In genomic region chr8:70467907-70468306, GRCm38 (mm10) we compare ENCODE assay signal across 24 mouse cellular contexts. TPM values are rescaled to one million over a fixed set of nuclear protein-coding genes. Genes with fewer than 3 reads are reported as not detected.
DNase-seq lines count a peak whose midpoint lies in the region; ATAC-seq lines count a peak whose summit lies in the region.
"Had no signal": no experiment of that assay in that cellular context is flagged by ENCODE, and none has a peak within 500 bp of the region (broad histone marks: within the 10 kb centered on the region; RNA-seq: fewer than 3 reads in every experiment).

No protein-coding gene starts in this region.

- DNase-seq in heart, adult 11 months, result peak; percentile 92
- no peak for DNase-seq in heart, postnatal 36 days
- no peak for DNase-seq in heart, adult 8-10 months (ENCODE audit: low spot score)
- DNase-seq in limb, embryonic 10.5 days (ENCODE audit: low spot score), result no peak
- peak; percentile 37 for DNase-seq in midbrain, embryonic 11.5 days (ENCODE audit: low spot score, missing footprints)
- DNase-seq in midbrain, embryonic 14.5 days, result no peak
- DNase-seq: adrenal gland, postnatal 14 days; cerebellum, adult 11-12 months; cerebellum, adult 9-10 months; cerebellum, postnatal 25 days; forebrain, postnatal 0 days had no signal

- H3K4me2 ChIP-seq in heart, embryonic 12.5 days, result no peak overlapping the region
- H3K4me2 ChIP-seq in limb, embryonic 15.5 days, result no peak overlapping the region
- H3K4me2 ChIP-seq in midbrain, embryonic 11.5 days, result no peak overlapping the region
- H3K4me2 ChIP-seq in midbrain, embryonic 14.5 days (ENCODE audit: low read length), result no peak overlapping the region
- H3K4me2 ChIP-seq: forebrain, embryonic 13.5 days; heart, embryonic 13.5 days; hindbrain, embryonic 13.5 days had no signal

- 55% methylated on average over 1 of the region's 1 CpGs for WGBS in heart, embryonic 12.5 days
- WGBS in limb, embryonic 15.5 days, result 52% methylated on average over 1 of the region's 1 CpGs
- WGBS in limb, embryonic 10.5 days, result 67% methylated on average over 1 of the region's 1 CpGs
- WGBS in midbrain, embryonic 11.5 days, result 88% methylated on average over 1 of the region's 1 CpGs
- 79% methylated on average over 1 of the region's 1 CpGs for WGBS in midbrain, embryonic 14.5 days

- H3K27me3 ChIP-seq in heart, embryonic 12.5 days (replicated peaks), result no peaks in the 10 kb centered on the region
- no peaks in the 10 kb centered on the region for H3K27me3 ChIP-seq in limb, embryonic 15.5 days
- no peaks in the 10 kb centered on the region for H3K27me3 ChIP-seq in limb, embryonic 10.5 days (ENCODE audit: low read depth, poor library complexity, severe bottlenecking)
- no peaks in the 10 kb centered on the region for H3K27me3 ChIP-seq in midbrain, embryonic 11.5 days (ENCODE audit: control insufficient read depth, insufficient read depth, low read length)
- no peaks in the 10 kb centered on the region for H3K27me3 ChIP-seq in midbrain, embryonic 14.5 days (ENCODE audit: control insufficient read depth, insufficient read depth, low read length)
- H3K27me3 ChIP-seq: CH12.LX; forebrain, embryonic 13.5 days; heart, embryonic 13.5 days; hindbrain, embryonic 13.5 days; Patski had no signal

- peaks cover 8% of the 10 kb centered on the region; the same call in 1 of the 2 replicates for H3K36me3 ChIP-seq in heart, embryonic 12.5 days
- peaks cover 11% of the 10 kb centered on the region for H3K36me3 ChIP-seq in limb, embryonic 15.5 days
- H3K36me3 ChIP-seq in limb, embryonic 10.5 days, result peaks cover 25% of the 10 kb centered on the region
- H3K36me3 ChIP-seq in midbrain, embryonic 11.5 days (ENCODE audit: control insufficient read depth, insufficient read depth, low read length), result no peaks in the 10 kb centered on the region
- H3K36me3 ChIP-seq in midbrain, embryonic 14.5 days (ENCODE audit: control insufficient read depth, insufficient read depth, low read length), result peaks cover 4% of the 10 kb centered on the region; the same call in 1 of the 2 replicates

- H3K27ac ChIP-seq in heart, embryonic 12.5 days (ENCODE audit: poor library complexity, severe bottlenecking), result no peak overlapping the region
- 0 out of 2 replicates have a peak overlapping the region, but pooled peaks have one; percentile 1 for H3K27ac ChIP-seq in limb, embryonic 15.5 days
- H3K27ac ChIP-seq in limb, embryonic 10.5 days, result no peak overlapping the region
- H3K27ac ChIP-seq in midbrain, embryonic 11.5 days (ENCODE audit: low read depth, low read length), result no peak overlapping the region
- no peak overlapping the region for H3K27ac ChIP-seq in midbrain, embryonic 14.5 days (replicated peaks; ENCODE audit: low read depth, low read length)
- H3K27ac ChIP-seq: forebrain, embryonic 13.5 days; heart, embryonic 13.5 days had no signal

- H3K4me3 ChIP-seq in heart, embryonic 12.5 days, result no peak overlapping the region
- H3K4me3 ChIP-seq in limb, embryonic 15.5 days, result no peak overlapping the region
- H3K4me3 ChIP-seq in limb, embryonic 10.5 days, result no peak overlapping the region
- no peak overlapping the region for H3K4me3 ChIP-seq in midbrain, embryonic 11.5 days (ENCODE audit: low read depth, low read length)
- no peak overlapping the region for H3K4me3 ChIP-seq in midbrain, embryonic 14.5 days (replicated peaks; ENCODE audit: low read depth, low read length)
- H3K4me3 ChIP-seq: forebrain, embryonic 13.5 days; heart, embryonic 13.5 days; hindbrain, embryonic 13.5 days had no signal

- intact Hi-C loops in heart, postnatal 36 days (cut with DNase I), result no loop called here

- no peak overlapping the region for H3K9ac ChIP-seq in heart, embryonic 12.5 days
- H3K9ac ChIP-seq in limb, embryonic 15.5 days, result no peak overlapping the region
- H3K9ac ChIP-seq in midbrain, embryonic 11.5 days (ENCODE audit: low read length), result no peak overlapping the region
- no peak overlapping the region for H3K9ac ChIP-seq in midbrain, embryonic 14.5 days (replicated peaks; ENCODE audit: low read length)
- H3K9ac ChIP-seq: forebrain, embryonic 13.5 days; forebrain, postnatal 0 days; hindbrain, embryonic 13.5 days had no signal

- H3K9me3 ChIP-seq in heart, embryonic 12.5 days (replicated peaks), result no peaks in the 10 kb centered on the region
- no peaks in the 10 kb centered on the region for H3K9me3 ChIP-seq in limb, embryonic 15.5 days
- H3K9me3 ChIP-seq in limb, embryonic 10.5 days (replicated peaks), result no peaks in the 10 kb centered on the region
- H3K9me3 ChIP-seq in midbrain, embryonic 11.5 days (ENCODE audit: control insufficient read depth, low read length), result no peaks in the 10 kb centered on the region
- H3K9me3 ChIP-seq in midbrain, embryonic 14.5 days (ENCODE audit: control insufficient read depth, low read length), result no peaks in the 10 kb centered on the region
- H3K9me3 ChIP-seq: forebrain, embryonic 13.5 days; heart, embryonic 13.5 days; hindbrain, embryonic 13.5 days had no signal

- peaks cover 53% of the 10 kb centered on the region for H3K4me1 ChIP-seq in heart, embryonic 12.5 days (replicated peaks)
- H3K4me1 ChIP-seq in limb, embryonic 15.5 days, result peaks cover 47% of the 10 kb centered on the region
- H3K4me1 ChIP-seq in limb, embryonic 10.5 days, result peaks cover 37% of the 10 kb centered on the region
- H3K4me1 ChIP-seq in midbrain, embryonic 11.5 days (ENCODE audit: control insufficient read depth, insufficient read depth, low read length), result no peaks in the 10 kb centered on the region
- no peaks in the 10 kb centered on the region for H3K4me1 ChIP-seq in midbrain, embryonic 14.5 days (ENCODE audit: control insufficient read depth, insufficient read depth, low read length)

- ATAC-seq in heart, embryonic 12.5 days (ENCODE audit: insufficient number of reproducible peaks, low FRiP score), result peak; percentile 17; the same call in 1 of the 2 replicates
- no peak for ATAC-seq in limb, embryonic 15.5 days (ENCODE audit: insufficient number of reproducible peaks, low FRiP score, low TSS enrichment, low read depth)
- no peak for ATAC-seq in midbrain, embryonic 11.5 days (ENCODE audit: low FRiP score)
- no peak for ATAC-seq in midbrain, embryonic 14.5 days (ENCODE audit: low FRiP score, low TSS enrichment)
- ATAC-seq: activated CD4-positive, CD25-positive, alpha-beta regulatory T cell, adult 4 months; forebrain, embryonic 13.5 days; forebrain, postnatal 0 days; hindbrain, postnatal 0 days; Patski had no signal

RNA-seq across cellular contexts. Expression of gene Klhl26, which starts 8.9 kb away (rescaled TPM):
- 1 to 10 TPM; 8.1 to 9.4 TPM for total RNA-seq in heart, postnatal 36 days (2021)
- 12.6 and 14.0 TPM in 2 replicates for polyA plus RNA-seq in heart, embryonic 12.5 days (2016; fragmentation: Nextera tagmentation; extraction: Ambion mirVana)
- total RNA-seq in heart, adult 8-10 months (2022), result 1 to 10 TPM; 8.1 to 9.3 (median 8.4) TPM
- 27.9 and 28.2 TPM in 2 replicates for polyA plus RNA-seq in limb, embryonic 15.5 days (2015; fragmentation: Nextera tagmentation; extraction: Ambion mirVana)
- 24.1 and 29.0 TPM in 2 replicates for polyA plus RNA-seq in limb, embryonic 10.5 days (2016; fragmentation: Nextera tagmentation; extraction: Ambion mirVana)
- 12.6 and 13.1 TPM in 2 replicates for polyA plus RNA-seq in midbrain, embryonic 11.5 days (2014; fragmentation: Nextera tagmentation; extraction: Ambion mirVana)
- polyA plus RNA-seq in midbrain, embryonic 14.5 days (2014; fragmentation: Nextera tagmentation; extraction: Ambion mirVana), result 24.2 and 27.2 TPM in 2 replicates

RNA-seq across cellular contexts. Expression of gene Tmem59l, which starts 19.3 kb away (rescaled TPM):
- total RNA-seq in heart, postnatal 36 days (2021), result not detected
- polyA plus RNA-seq in heart, embryonic 12.5 days (2016; fragmentation: Nextera tagmentation; extraction: Ambion mirVana), result 0.22 and 0.33 TPM in 2 replicates
- not detected for total RNA-seq in heart, adult 8-10 months (2022)
- 6.9 and 9.6 TPM in 2 replicates for polyA plus RNA-seq in limb, embryonic 15.5 days (2015; fragmentation: Nextera tagmentation; extraction: Ambion mirVana)
- 22.4 and 23.7 TPM in 2 replicates for polyA plus RNA-seq in limb, embryonic 10.5 days (2016; fragmentation: Nextera tagmentation; extraction: Ambion mirVana)
- polyA plus RNA-seq in midbrain, embryonic 11.5 days (2014; fragmentation: Nextera tagmentation; extraction: Ambion mirVana), result 12.3 TPM in 2 replicates
- 104 and 143 TPM in 2 replicates for polyA plus RNA-seq in midbrain, embryonic 14.5 days (2014; fragmentation: Nextera tagmentation; extraction: Ambion mirVana)
- total RNA-seq: CH12.LX; gastrocnemius, adult 18-20 months; gastrocnemius, postnatal 25 days had no signal
- polyA plus RNA-seq: heart, postnatal 0 days had no signal

RNA-seq across cellular contexts. Expression of gene Crlf1, which starts 25.1 kb away (rescaled TPM):
- total RNA-seq in heart, postnatal 36 days (2021), result under 1 TPM; 0.39 to 0.62 TPM
- polyA plus RNA-seq in heart, embryonic 12.5 days (2016; fragmentation: Nextera tagmentation; extraction: Ambion mirVana), result 1.00 and 1.8 TPM in 2 replicates
- under 1 TPM in 2 of 4 experiments, not detected in 2; 0.57 to 0.97 TPM for total RNA-seq in heart, adult 8-10 months (2022)
- polyA plus RNA-seq in limb, embryonic 15.5 days (2015; fragmentation: Nextera tagmentation; extraction: Ambion mirVana), result 91.2 and 97.7 TPM in 2 replicates
- polyA plus RNA-seq in limb, embryonic 10.5 days (2016; fragmentation: Nextera tagmentation; extraction: Ambion mirVana), result 79.8 and 126 TPM in 2 replicates
- polyA plus RNA-seq in midbrain, embryonic 11.5 days (2014; fragmentation: Nextera tagmentation; extraction: Ambion mirVana), result 0.23 and 0.90 TPM in 2 replicates
- 2.1 and 3.0 TPM in 2 replicates for polyA plus RNA-seq in midbrain, embryonic 14.5 days (2014; fragmentation: Nextera tagmentation; extraction: Ambion mirVana)
- total RNA-seq: adrenal gland, postnatal 14 days; hematopoietic stem cell, adult 5-6 weeks had no signal
- polyA plus RNA-seq: activated CD4-positive, CD25-positive, alpha-beta regulatory T cell, adult 4 months had no signal

RNA-seq across cellular contexts. Expression of gene Crtc1, which starts 28.5 kb away (rescaled TPM):
- 1 to 10 TPM; 8.2 to 9.8 TPM for total RNA-seq in heart, postnatal 36 days (2021)
- polyA plus RNA-seq in heart, embryonic 12.5 days (2016; fragmentation: Nextera tagmentation; extraction: Ambion mirVana), result 14.9 and 15.0 TPM in 2 replicates
- total RNA-seq in heart, adult 8-10 months (2022), result 1 to 10 TPM; 7.5 to 9.8 (median 7.6) TPM
- polyA plus RNA-seq in limb, embryonic 15.5 days (2015; fragmentation: Nextera tagmentation; extraction: Ambion mirVana), result 22.2 and 22.4 TPM in 2 replicates
- polyA plus RNA-seq in limb, embryonic 10.5 days (2016; fragmentation: Nextera tagmentation; extraction: Ambion mirVana), result 20.1 and 23.2 TPM in 2 replicates
- 11.8 and 12.9 TPM in 2 replicates for polyA plus RNA-seq in midbrain, embryonic 11.5 days (2014; fragmentation: Nextera tagmentation; extraction: Ambion mirVana)
- polyA plus RNA-seq in midbrain, embryonic 14.5 days (2014; fragmentation: Nextera tagmentation; extraction: Ambion mirVana), result 43.9 and 51.7 TPM in 2 replicates

RNA-seq across cellular contexts. Expression of gene Rex1bd, which starts 38.6 kb away (rescaled TPM):
- 100 to 1,000 TPM; 109 to 113 TPM for total RNA-seq in heart, postnatal 36 days (2021)
- 115 TPM in 2 replicates for polyA plus RNA-seq in heart, embryonic 12.5 days (2016; fragmentation: Nextera tagmentation; extraction: Ambion mirVana)
- 100 to 1,000 TPM; 118 to 133 (median 124) TPM for total RNA-seq in heart, adult 8-10 months (2022)
- 136 and 149 TPM in 2 replicates for polyA plus RNA-seq in limb, embryonic 15.5 days (2015; fragmentation: Nextera tagmentation; extraction: Ambion mirVana)
- polyA plus RNA-seq in limb, embryonic 10.5 days (2016; fragmentation: Nextera tagmentation; extraction: Ambion mirVana), result 126 and 143 TPM in 2 replicates
- polyA plus RNA-seq in midbrain, embryonic 11.5 days (2014; fragmentation: Nextera tagmentation; extraction: Ambion mirVana), result 126 and 129 TPM in 2 replicates
- 152 and 190 TPM in 2 replicates for polyA plus RNA-seq in midbrain, embryonic 14.5 days (2014; fragmentation: Nextera tagmentation; extraction: Ambion mirVana)

Comparison
In these comparisons a context has a peak if more than half of its experiments do, and no peak if none do; other contexts are left out.
1. DNase-seq: peak in heart, adult 11 months (single experiment) and midbrain, embryonic 11.5 days (single experiment); none in heart, postnatal 36 days (0 of 2), heart, adult 8-10 months (single experiment), limb, embryonic 10.5 days (single experiment) and midbrain, embryonic 14.5 days (single experiment).
2. RNA of gene Crlf1, which starts 25.1 kb away (polyA plus RNA-seq): 79.8 to 126 TPM in limb, embryonic 10.5 days and 91.2 to 97.7 TPM in limb, embryonic 15.5 days; 2.1 to 3.0 TPM in midbrain, embryonic 14.5 days, 1.00 to 1.8 TPM in heart, embryonic 12.5 days and 0.23 to 0.90 TPM in midbrain, embryonic 11.5 days; every median in the first group is over 10 times any median in the second.